Mouse (Mus musculus): ENCODE data around the gene Stum.

The Stum gene

DNA sequence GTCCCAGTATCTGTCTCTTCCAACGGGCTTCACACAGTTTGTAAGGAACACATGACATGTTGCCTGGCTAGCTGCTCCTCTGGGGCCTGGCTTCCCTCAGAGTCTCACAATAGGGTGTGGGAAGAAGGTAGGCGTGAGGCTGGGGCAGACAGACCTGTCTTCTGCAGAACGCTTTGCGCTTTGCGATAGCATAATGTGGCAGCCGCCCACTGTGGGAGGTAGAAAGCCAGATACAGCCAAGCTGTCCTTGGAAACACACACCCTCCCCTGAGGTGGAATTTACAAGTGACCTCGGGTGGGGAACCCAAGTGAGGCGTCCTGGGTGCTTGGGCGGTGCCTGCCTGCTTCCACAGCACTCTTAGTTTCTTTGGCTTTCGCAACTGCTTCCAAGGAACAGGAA lies 98.8 kb downstream of the Stum start:
- no peak for DNase-seq (ENCODE audit: low read depth)

DNA sequence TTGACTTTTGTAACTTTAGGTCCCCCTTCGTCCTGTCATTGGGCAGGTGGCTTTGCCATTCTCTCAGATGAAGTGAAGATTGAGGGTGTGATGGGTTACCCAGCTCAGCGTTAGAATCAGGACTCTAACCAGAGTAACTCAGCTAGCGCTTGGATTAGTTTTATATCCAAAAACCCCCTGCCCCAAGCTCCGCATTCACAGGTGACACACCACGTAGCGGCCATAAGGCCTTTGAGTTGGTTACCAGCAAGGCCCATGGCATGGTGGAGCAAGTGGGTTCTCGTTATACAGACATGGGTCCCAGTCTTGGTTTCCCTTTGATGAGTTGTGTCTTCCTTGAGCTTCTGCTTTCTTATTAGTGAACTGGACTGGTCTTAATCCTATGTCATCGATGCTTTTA lies 99.4 kb downstream of the Stum start:
- no peak for DNase-seq (ENCODE audit: low read depth)

Data from naive thymus-derived CD4-positive, alpha-beta T cell, adult 2 months (primary cell).